Mouse (Mus musculus) cerebellum, adult 11-12 months (tissue): ENCODE measurements at regions not wholly inside any gene's neighbourhood (a gene's known extent, or its start where the extent isn't known, plus 50 kb on each side); places are given as distances from the start of the nearest gene placed in this dataset.

Experiments used
- DNase-seq: peaks from one replicate; pipeline ENCODE4 v3.0.0; 2022

- no peak for DNase-seq
Observed at GRCm38 (mm10) chr2:79137694-79138171, 117.5 kb upstream of the Itga4 start.

GRCm38 (mm10) chr2:79138368-79139109 lies 116.7 kb upstream of the Itga4 start:
- no peak for DNase-seq

DNA sequence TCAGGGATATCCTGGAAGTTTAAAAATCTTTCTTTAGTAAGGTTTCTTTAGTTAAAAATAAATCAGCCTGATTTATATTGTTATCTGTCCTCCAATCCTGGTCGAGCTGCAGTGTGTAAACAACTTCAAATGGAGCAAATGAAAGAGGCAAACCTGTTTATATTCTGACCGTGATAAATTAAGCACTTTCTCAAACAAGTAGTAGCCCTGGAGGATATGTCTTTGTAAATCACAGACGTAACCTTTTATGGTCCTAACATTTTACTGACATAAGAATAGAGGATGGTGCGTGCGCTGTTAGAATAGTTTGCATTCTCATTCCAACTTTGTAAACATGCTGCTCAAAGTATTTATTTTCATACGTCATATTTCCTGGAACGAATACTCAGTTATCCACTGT lies 113.3 kb upstream of the Itga4 start:
- no peak for DNase-seq

DNA sequence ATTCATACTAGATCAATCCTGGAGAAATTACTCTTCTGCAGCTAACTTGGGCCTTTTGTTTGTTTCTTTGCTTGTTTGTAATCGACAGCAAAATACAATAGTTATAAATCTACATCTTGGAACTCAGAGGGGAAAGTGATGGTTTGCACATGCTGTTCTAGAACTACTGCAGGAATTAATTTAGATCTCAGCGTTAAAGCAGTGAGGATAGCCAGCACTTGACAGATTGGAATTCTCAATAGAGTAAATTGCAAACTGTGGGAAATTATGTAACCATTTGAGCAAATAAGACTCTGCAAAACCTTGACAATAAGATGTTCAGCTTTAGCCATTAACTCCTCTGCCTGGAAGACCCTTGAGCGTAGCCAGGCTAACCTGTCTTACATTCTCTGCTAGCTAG lies 112.0 kb upstream of the Itga4 start:
- no peak for DNase-seq

DNA sequence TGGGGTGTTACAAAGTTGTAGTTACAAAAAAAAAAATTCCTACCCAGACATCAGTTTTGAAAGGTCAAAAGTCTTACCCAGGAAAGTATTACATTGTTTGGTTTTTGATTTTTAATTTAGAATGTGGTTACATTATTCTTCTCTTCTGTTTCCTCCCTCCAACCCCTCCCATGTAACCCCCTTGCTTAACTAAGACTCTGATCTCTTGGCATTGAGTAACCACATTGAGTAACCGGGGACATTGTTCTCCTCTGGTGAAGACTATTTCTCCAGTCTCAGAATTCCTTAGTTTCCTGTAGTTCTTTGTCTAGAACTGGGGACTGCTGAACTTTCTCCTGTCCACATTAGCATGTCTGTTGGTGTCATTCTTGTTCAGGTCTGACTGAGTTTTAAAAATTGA lies 109.3 kb upstream of the Itga4 start:
- no peak for DNase-seq

- DNase-seq, result no peak
Observed at GRCm38 (mm10) chr2:79146563-79146962, 108.7 kb upstream of the Itga4 start.

DNA sequence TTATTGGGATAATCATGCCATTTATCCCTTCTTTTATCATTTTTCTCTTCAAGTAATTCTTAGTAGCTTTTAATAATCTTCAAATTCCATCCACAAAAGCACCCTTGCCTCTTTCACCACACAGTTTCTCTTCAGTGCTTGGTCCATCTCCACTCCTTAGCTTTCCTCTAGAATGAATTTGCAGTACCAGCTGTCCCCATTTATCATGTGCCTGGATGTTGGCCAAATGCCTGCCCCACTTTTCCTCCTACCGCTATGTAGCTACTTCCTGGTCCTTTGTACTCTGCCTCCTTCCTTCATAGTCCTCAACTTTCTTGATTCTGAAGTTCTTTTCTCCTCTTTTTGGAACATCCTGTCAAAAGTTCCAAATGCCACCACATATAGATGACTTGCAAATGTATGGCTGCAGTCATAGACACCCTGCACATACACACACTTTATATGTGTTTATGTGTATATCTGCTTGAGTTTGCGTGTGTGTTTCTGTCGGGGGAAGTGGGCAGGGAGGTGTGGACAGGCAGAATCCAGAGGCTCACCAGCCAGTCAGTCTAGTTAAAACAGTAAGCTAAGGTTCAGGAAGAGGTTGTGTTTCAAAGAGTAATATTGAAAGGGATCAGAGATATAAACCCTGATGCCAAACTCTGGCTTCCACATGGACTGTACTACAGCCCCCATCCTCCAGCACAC lies 106.1 kb upstream of the Itga4 start:
- peak; percentile 36 for DNase-seq

GRCm38 (mm10) chr2:79151610-79152009 lies 103.6 kb upstream of the Itga4 start:
- no peak for DNase-seq

DNA sequence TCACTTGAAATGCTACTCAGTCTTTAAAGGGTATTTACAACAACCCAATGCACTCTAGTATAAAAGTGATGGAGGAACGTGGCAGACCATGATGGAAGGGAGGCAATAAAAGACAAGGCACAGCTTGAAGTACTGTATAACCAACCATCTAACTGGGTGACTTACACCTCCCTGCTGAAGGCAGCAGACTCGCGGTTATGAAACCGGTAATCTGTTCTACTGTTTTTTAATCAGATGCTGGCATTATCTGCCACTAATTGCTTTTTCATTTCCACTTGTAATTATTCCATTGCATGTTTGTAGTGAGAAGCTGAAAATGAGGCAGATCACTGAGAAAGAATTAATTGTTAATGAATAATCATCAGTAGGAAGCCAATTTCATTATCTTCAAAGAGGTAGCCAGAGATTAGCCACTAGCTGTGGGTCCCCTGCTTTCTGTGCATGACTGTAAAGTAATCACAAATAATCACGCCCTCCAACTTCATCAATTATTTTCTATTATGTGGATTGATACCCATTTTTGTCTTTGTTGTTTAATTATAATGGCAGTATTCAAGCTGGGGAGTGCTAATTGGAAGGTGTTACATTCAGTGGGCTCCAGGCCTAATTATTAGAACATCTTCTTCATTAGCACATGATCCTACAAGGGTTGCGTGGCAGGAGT lies 103.1 kb upstream of the Itga4 start:
- no peak for DNase-seq

GRCm38 (mm10) chr2:79152695-79153057 lies 102.5 kb upstream of the Itga4 start:
- no peak for DNase-seq

DNA sequence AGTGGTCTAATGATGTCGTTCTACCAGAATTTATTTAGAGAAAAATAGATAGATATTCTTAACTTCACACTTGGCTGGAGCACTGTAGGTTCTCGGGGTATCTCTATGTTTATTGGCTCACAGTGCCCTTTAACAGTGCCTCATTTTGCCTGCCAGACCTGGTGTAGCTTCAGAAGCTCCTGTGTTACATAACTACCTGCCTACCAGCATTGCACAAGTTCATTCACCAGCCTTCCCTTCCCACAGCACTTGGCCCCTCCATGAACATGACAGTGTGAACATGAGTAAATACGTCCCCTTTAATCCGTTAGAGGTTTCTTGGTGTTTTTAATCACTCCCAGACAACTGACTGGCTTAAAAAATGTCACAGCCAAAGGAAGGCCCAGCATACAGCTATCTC lies 102.2 kb upstream of the Itga4 start:
- DNase-seq, result no peak

DNA sequence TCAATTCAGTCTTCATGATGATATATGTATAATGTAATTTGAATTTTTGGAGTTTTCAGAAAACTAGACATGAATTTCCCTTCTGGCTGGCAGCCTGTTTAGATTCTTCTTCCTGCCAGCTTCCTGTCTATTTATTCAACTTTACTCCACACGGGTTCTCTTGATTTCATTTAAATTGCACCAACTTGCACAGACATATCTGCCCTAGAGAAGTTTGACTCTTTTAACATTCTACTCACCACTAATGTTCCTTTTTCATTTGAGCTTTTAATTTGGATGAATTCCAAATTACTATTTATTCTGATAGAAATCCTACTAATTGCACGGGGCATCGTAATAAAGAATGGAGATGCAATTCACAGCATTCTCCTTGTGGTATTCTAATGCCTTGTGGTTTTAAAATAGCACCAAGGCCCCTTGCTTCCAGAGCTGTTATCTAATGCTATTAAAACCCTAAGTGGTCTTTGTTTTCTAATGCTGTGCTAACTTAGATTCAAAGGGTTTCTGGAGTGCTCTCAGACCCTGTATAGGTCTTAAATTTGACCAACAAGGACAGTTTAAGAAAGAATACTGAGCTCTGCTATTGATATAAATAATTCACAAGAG lies 96.7 kb upstream of the Itga4 start:
- DNase-seq, result no peak

DNA sequence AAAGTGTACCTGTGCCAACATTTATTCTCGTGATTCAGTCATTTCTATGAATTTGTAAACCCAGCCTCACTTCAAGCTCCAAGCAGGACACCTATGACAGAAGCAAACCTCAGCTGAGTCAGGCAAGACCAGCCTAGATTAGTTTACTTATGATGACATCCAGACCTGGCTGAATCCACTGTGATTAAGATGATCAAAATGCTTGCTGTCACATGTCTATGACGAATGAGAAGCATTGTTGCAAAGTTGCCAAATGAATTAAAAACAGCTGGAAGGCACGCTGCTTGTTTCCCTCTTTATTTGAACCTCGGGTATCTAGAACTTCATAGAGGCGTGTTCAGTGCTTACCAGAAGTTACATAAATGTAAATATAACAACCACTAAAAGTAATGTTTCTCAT lies 95.9 kb upstream of the Itga4 start:
- no peak for DNase-seq

GRCm38 (mm10) chr2:79172967-79173919 lies 82.0 kb upstream of the Itga4 start:
- DNase-seq, result no peak

GRCm38 (mm10) chr2:79174282-79174681 lies 80.9 kb upstream of the Itga4 start:
- DNase-seq, result no peak

DNA sequence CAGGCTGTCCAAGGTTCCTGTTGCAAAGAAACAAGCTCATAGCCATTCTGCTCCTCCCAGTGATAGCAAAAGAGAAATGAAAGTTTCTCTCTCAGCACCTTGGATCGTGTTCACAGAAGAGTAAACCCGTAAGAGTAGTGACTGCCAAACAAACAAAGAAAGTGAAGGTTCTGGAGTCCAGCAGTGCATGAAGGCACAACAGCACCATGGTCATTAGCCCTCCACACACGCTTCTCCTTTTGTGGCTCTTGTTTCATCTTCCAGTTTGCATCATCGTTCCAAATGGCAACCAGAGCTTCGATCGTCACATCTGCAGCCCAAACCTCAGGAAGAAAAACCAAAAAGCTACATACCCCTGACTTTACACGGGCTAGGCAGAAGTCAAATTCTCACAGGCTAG lies 74.4 kb upstream of the Itga4 start:
- DNase-seq, result no peak

GRCm38 (mm10) chr2:79183034-79183630 lies 72.1 kb upstream of the Itga4 start:
- no peak for DNase-seq

DNA sequence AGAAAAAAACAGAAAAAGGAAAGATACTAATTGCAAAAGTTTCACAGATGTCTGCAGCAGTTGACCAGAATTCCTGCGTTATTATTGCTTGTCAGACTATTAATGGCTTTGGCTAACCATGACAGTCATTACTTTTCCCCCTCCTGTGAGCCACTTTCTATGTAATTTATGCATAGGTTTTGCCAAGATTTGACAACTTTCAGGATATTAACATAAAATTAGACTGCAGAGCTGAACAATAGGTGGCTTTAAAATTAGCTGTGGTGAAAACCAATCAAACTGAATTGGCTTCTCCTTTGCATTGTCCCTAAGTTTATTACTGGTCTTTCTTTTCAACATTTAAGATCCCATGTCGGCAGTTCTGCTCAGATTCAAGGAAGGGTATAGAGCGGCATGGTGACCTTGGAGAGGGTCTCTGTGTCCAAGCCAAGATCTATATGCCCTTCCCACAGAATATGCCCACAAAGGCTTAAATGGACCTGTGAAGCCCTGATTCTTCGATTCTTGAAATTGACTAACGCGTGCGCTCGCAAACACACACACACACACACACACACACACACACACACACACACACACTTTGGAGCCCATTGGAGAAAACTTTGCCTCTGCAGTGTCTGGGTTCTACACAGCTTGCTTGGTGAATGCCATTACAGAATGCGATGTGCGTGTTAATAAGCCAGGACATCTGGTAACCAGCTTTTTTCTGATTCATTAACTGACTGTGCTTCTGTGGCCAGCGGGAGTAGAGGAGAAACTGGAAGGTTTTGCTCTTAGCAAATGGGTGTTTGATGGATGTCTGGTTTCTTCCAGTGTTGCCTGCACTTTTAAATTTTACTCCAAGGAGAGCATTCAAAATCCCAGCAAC lies 69.8 kb upstream of the Itga4 start:
- DNase-seq, result no peak

- no peak for DNase-seq
Observed at GRCm38 (mm10) chr2:79186878-79187277, 68.3 kb upstream of the Itga4 start.

- no peak for DNase-seq
Observed at GRCm38 (mm10) chr2:79188511-79189193, 66.6 kb upstream of the Itga4 start.
